Mouse (Mus musculus) ovary, adult 18-20 months (tissue): ENCODE measurements around the gene Pnpla6.

ENCODE experiments used
- DNase-seq: peaks from one replicate; pipeline ENCODE4 v3.0.0; 2022; ENCODE audit warnings: low spot score, mixed read lengths

Gene Pnpla6

GRCm38 (mm10) chr8:3515260-3515671 lies at the start of gene Pnpla6:
TSS of gene Pnpla6 (plus strand) at chr8:3515384.
- peak; percentile 78 for DNase-seq

- DNase-seq = peak; percentile 96
Measured at GRCm38 (mm10) chr8:3467006-3467885, 47.9 kb upstream of the Pnpla6 start, which contains the start of gene Pex11g. TSS of gene Pex11g (minus strand) at chr8:3467680.

- DNase-seq = no peak
Measured at GRCm38 (mm10) chr8:3467886-3468545, 47.2 kb upstream of the Pnpla6 start.

GRCm38 (mm10) chr8:3468838-3469237 lies 46.3 kb upstream of the Pnpla6 start:
- no peak for DNase-seq

GRCm38 (mm10) chr8:3470562-3470961 lies 44.6 kb upstream of the Pnpla6 start, which contains the start of gene Tex45:
TSS of gene Tex45 (plus strand) at chr8:3470862.
- DNase-seq = no peak

GRCm38 (mm10) chr8:3475715-3476429 lies 39.3 kb upstream of the Pnpla6 start:
- no peak for DNase-seq

GRCm38 (mm10) chr8:3480221-3480785 lies 34.9 kb upstream of the Pnpla6 start:
- no peak for DNase-seq

- DNase-seq = no peak
Measured at GRCm38 (mm10) chr8:3481605-3482004, 33.6 kb upstream of the Pnpla6 start.

GRCm38 (mm10) chr8:3482240-3482740 lies 32.9 kb upstream of the Pnpla6 start:
- DNase-seq = no peak

GRCm38 (mm10) chr8:3483546-3483945 lies 31.6 kb upstream of the Pnpla6 start:
- DNase-seq = no peak

- no peak for DNase-seq
Measured at GRCm38 (mm10) chr8:3485192-3485591, 30.0 kb upstream of the Pnpla6 start.

- peak; percentile 63 for DNase-seq
Measured at GRCm38 (mm10) chr8:3492901-3493844, 22.0 kb upstream of the Pnpla6 start, which contains the start of gene Zfp358. TSS of gene Zfp358 (plus strand) at chr8:3493138.

GRCm38 (mm10) chr8:3493845-3494208 lies 21.4 kb upstream of the Pnpla6 start:
- no peak for DNase-seq

GRCm38 (mm10) chr8:3495578-3496427 lies 19.4 kb upstream of the Pnpla6 start:
- DNase-seq = no peak

- no peak for DNase-seq
Measured at GRCm38 (mm10) chr8:3496428-3496748, 18.8 kb upstream of the Pnpla6 start.

GRCm38 (mm10) chr8:3498583-3498982 lies 16.6 kb upstream of the Pnpla6 start:
- no peak for DNase-seq

GRCm38 (mm10) chr8:3499751-3500150 lies 15.4 kb upstream of the Pnpla6 start:
- no peak for DNase-seq

GRCm38 (mm10) chr8:3500235-3501090 lies 14.7 kb upstream of the Pnpla6 start, which contains the start of gene Mcoln1:
TSS of gene Mcoln1 (plus strand) at chr8:3500457.
- peak; percentile 97 for DNase-seq

GRCm38 (mm10) chr8:3502217-3502616 lies 13.0 kb upstream of the Pnpla6 start:
- DNase-seq = no peak
